8 mouse cellular contexts compared by ENCODE assay signal in the genomic region with DNA sequence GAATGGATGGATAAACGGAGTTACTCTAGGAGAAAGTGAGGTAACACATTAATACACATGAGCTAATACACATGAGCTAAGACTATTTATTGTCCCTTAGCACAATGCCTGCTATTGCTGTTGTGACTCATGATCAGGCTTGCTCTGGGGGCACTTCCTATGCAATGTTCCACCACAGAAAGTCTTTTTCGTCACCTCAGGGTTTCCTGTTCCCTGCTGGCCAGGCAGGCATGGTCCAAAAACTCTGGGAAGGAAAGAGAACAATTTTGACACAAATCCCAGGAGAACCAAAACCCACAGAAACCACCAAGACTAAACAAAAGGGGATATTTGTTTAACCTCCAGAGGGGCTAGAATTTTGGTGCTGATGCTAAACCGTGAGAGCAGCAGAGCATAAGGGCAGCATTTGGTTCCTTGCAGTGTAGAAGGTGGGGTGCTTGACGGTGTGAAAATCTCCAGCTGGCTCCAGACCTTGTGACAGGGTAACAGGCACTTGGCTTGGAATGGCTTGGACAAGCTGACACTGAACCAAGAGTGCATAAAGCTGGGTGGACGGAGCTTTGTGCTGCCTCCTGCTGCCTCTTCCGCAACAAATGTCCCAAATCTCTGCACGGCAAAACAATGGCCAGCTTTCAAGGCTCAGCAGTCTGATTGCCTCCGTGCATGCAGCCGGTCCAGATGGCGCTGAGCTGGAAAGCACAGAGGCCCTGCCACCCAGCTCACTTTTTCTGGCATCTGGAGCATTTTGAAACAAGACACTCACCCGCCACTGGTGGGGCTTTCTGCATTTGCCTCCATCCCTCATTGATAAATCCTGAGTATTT. TPM values are rescaled to one million over a fixed set of nuclear protein-coding genes. Genes with fewer than 3 reads are reported as not detected.
DNase-seq lines count a peak whose midpoint lies in the region; ATAC-seq and TF ChIP-seq lines count a peak whose summit lies in the region.

No protein-coding gene starts in this region.

- WGBS in lung, embryonic 14.5 days: 18% methylated on average over 11 of the region's 11 CpGs
- 2% methylated on average over 11 of the region's 11 CpGs for WGBS in cerebellum, adult 2 months
- WGBS in forebrain, embryonic 14.5 days: 10% methylated on average over 11 of the region's 11 CpGs
- 12% methylated on average over 11 of the region's 11 CpGs for WGBS in hindbrain, embryonic 16.5 days
- WGBS in midbrain, embryonic 11.5 days: 13% methylated on average over 11 of the region's 11 CpGs

- H3K4me1 ChIP-seq in lung, embryonic 14.5 days (ENCODE audit: insufficient read depth): peaks cover 4% of the 10 kb centered on the region; the same call in 1 of the 2 replicates
- peaks cover 49% of the 10 kb centered on the region for H3K4me1 ChIP-seq in cerebellum, adult 2 months (ENCODE audit: control insufficient read depth, insufficient read depth, low read length)
- H3K4me1 ChIP-seq in forebrain, embryonic 14.5 days (ENCODE audit: control insufficient read depth, insufficient read depth, low read length): peaks cover 14% of the 10 kb centered on the region
- peaks cover 13% of the 10 kb centered on the region for H3K4me1 ChIP-seq in hindbrain, embryonic 16.5 days (ENCODE audit: control insufficient read depth, insufficient read depth, low read depth, low read length)
- H3K4me1 ChIP-seq in midbrain, embryonic 11.5 days (ENCODE audit: control insufficient read depth, insufficient read depth, low read length): peaks cover 14% of the 10 kb centered on the region

- no peak overlapping the region for H3K4me2 ChIP-seq in lung, embryonic 14.5 days
- H3K4me2 ChIP-seq in forebrain, embryonic 14.5 days (ENCODE audit: low read length): peak overlapping the region; percentile 5; the same call in 1 of the 2 replicates
- H3K4me2 ChIP-seq in hindbrain, embryonic 16.5 days (ENCODE audit: low read length): 0 out of 2 replicates have a peak overlapping the region, but pooled peaks have one; percentile 0
- H3K4me2 ChIP-seq in midbrain, embryonic 11.5 days: no peak overlapping the region; the same call in 1 of the 2 replicates

- ATAC-seq in lung, embryonic 14.5 days (ENCODE audit: insufficient read depth): no peak
- peak; percentile 51 for ATAC-seq in forebrain, embryonic 14.5 days
- ATAC-seq in hindbrain, embryonic 16.5 days: 0 out of 2 replicates have a peak, but pooled peaks have one; percentile 27
- peak; percentile 52 for ATAC-seq in midbrain, embryonic 11.5 days (ENCODE audit: low FRiP score)

- 0 out of 2 replicates have a peak, but pooled peaks cover 3% of the 10 kb centered on the region for H3K36me3 ChIP-seq in lung, embryonic 14.5 days (ENCODE audit: insufficient read depth)
- H3K36me3 ChIP-seq in forebrain, embryonic 14.5 days (ENCODE audit: control insufficient read depth, insufficient read depth, low read length): no peaks in the 10 kb centered on the region
- no peaks in the 10 kb centered on the region for H3K36me3 ChIP-seq in hindbrain, embryonic 16.5 days (ENCODE audit: control insufficient read depth, insufficient read depth, low read length)
- H3K36me3 ChIP-seq in midbrain, embryonic 11.5 days (ENCODE audit: control insufficient read depth, insufficient read depth, low read length): no peaks in the 10 kb centered on the region

- no peak overlapping the region for H3K9ac ChIP-seq in lung, embryonic 14.5 days
- peak overlapping the region; percentile 45; the same call in 1 of the 2 replicates for H3K9ac ChIP-seq in forebrain, embryonic 14.5 days (ENCODE audit: low read length)
- H3K9ac ChIP-seq in hindbrain, embryonic 16.5 days (ENCODE audit: low read depth, low read length): peak overlapping the region; percentile 46
- peak overlapping the region; percentile 53 for H3K9ac ChIP-seq in midbrain, embryonic 11.5 days (ENCODE audit: low read length)

- peak; percentile 57; the same call in 1 of the 2 replicates for TF ChIP-seq POLR2A in cerebellum, adult 2 months (IDR thresholded peaks at IDR 0.05; ENCODE audit: borderline replicate concordance, insufficient read depth, low read length)

- peak; percentile 38 for TF ChIP-seq CTCF in lung, embryonic 14.5 days (IDR thresholded peaks at IDR 0.05; ENCODE audit: low read depth)
- TF ChIP-seq CTCF in cerebellum, adult 2 months (IDR thresholded peaks at IDR 0.05; ENCODE audit: borderline replicate concordance, insufficient read depth, low read depth, low read length): peak; percentile 49; the same call in 1 of the 2 replicates

- peak; percentile 59 for DNase-seq in lung, embryonic 14.5 days
- DNase-seq in lung, postnatal 14 days: no peak
- peak; percentile 88 to 97 for DNase-seq in cerebellum, adult 2 months
- peak; percentile 74 for DNase-seq in forebrain, embryonic 14.5 days (ENCODE audit: low spot score)
- DNase-seq in midbrain, embryonic 11.5 days (ENCODE audit: low spot score, missing footprints): peak; percentile 90
- DNase-seq in spleen, adult 12 weeks (ENCODE audit: low spot score): no peak
- no peak for DNase-seq in thymus, postnatal 25 days

- peak overlapping the region; percentile 48; the same call in 1 of the 2 replicates for H3K27ac ChIP-seq in lung, embryonic 14.5 days (ENCODE audit: low read depth)
- peak overlapping the region; percentile 98 for H3K27ac ChIP-seq in cerebellum, adult 2 months (ENCODE audit: insufficient read depth, low read length)
- peak overlapping the region; percentile 86 for H3K27ac ChIP-seq in forebrain, embryonic 14.5 days (ENCODE audit: low read depth, low read length)
- H3K27ac ChIP-seq in hindbrain, embryonic 16.5 days (ENCODE audit: low read depth, low read length): peak overlapping the region; percentile 65
- H3K27ac ChIP-seq in midbrain, embryonic 11.5 days (ENCODE audit: low read depth, low read length): peak overlapping the region; percentile 82

- H3K4me3 ChIP-seq in lung, embryonic 14.5 days (ENCODE audit: low read depth, low read length): no peak overlapping the region
- peak overlapping the region; percentile 25 for H3K4me3 ChIP-seq in cerebellum, adult 2 months (replicated peaks; ENCODE audit: insufficient read depth, low read depth, low read length)
- no peak overlapping the region for H3K4me3 ChIP-seq in forebrain, embryonic 14.5 days (ENCODE audit: low read depth, low read length)
- no peak overlapping the region for H3K4me3 ChIP-seq in hindbrain, embryonic 16.5 days (ENCODE audit: low read length)
- H3K4me3 ChIP-seq in midbrain, embryonic 11.5 days (ENCODE audit: low read depth, low read length): no peak overlapping the region

- H3K9me3 ChIP-seq in lung, embryonic 14.5 days (ENCODE audit: low read depth, low read length): no peaks in the 10 kb centered on the region
- H3K9me3 ChIP-seq in forebrain, embryonic 14.5 days (replicated peaks; ENCODE audit: control insufficient read depth, low read length): no peaks in the 10 kb centered on the region
- no peaks in the 10 kb centered on the region for H3K9me3 ChIP-seq in hindbrain, embryonic 16.5 days (ENCODE audit: control insufficient read depth, low read length)
- H3K9me3 ChIP-seq in midbrain, embryonic 11.5 days (ENCODE audit: control insufficient read depth, low read length): no peaks in the 10 kb centered on the region

- H3K27me3 ChIP-seq in lung, embryonic 14.5 days (ENCODE audit: insufficient read depth, low read length): no peaks in the 10 kb centered on the region
- no peaks in the 10 kb centered on the region for H3K27me3 ChIP-seq in cerebellum, adult 2 months (ENCODE audit: control insufficient read depth, insufficient read depth, low read length)
- H3K27me3 ChIP-seq in forebrain, embryonic 14.5 days (replicated peaks; ENCODE audit: control insufficient read depth, insufficient read depth, low read length): no peaks in the 10 kb centered on the region
- H3K27me3 ChIP-seq in hindbrain, embryonic 16.5 days (replicated peaks; ENCODE audit: control insufficient read depth, insufficient read depth, low read length): no peaks in the 10 kb centered on the region
- no peaks in the 10 kb centered on the region for H3K27me3 ChIP-seq in midbrain, embryonic 11.5 days (ENCODE audit: control insufficient read depth, insufficient read depth, low read length)

RNA-seq across cellular contexts. Expression of gene Fkbpl, which starts 3.6 kb away (rescaled TPM):
- 9.7 and 11.1 TPM in 2 replicates for polyA plus RNA-seq in lung, embryonic 14.5 days (2014; fragmentation: Nextera tagmentation; extraction: Ambion mirVana)
- 7.4 and 8.5 TPM in 2 replicates for polyA plus RNA-seq in cerebellum, adult 2 months (2012; rRNA removed)
- 12.6 and 14.9 TPM in 2 replicates for polyA plus RNA-seq in forebrain, embryonic 14.5 days (2014; fragmentation: Nextera tagmentation; extraction: Ambion mirVana)
- polyA plus RNA-seq in hindbrain, embryonic 16.5 days (2015; fragmentation: Nextera tagmentation; extraction: Ambion mirVana): 13.5 and 17.0 TPM in 2 replicates
- 14.4 and 15.1 TPM in 2 replicates for polyA plus RNA-seq in midbrain, embryonic 11.5 days (2014; fragmentation: Nextera tagmentation; extraction: Ambion mirVana)

RNA-seq across cellular contexts. Expression of gene Atf6b, which starts 6.0 kb away (rescaled TPM):
- 66.5 and 74.8 TPM in 2 replicates for polyA plus RNA-seq in lung, embryonic 14.5 days (2014; fragmentation: Nextera tagmentation; extraction: Ambion mirVana)
- 61.4 and 69.4 TPM in 2 replicates for polyA plus RNA-seq in cerebellum, adult 2 months (2012; rRNA removed)
- 75.0 and 90.9 TPM in 2 replicates for polyA plus RNA-seq in forebrain, embryonic 14.5 days (2014; fragmentation: Nextera tagmentation; extraction: Ambion mirVana)
- 110 and 121 TPM in 2 replicates for polyA plus RNA-seq in hindbrain, embryonic 16.5 days (2015; fragmentation: Nextera tagmentation; extraction: Ambion mirVana)
- polyA plus RNA-seq in midbrain, embryonic 11.5 days (2014; fragmentation: Nextera tagmentation; extraction: Ambion mirVana): 68.2 and 77.6 TPM in 2 replicates

RNA-seq across cellular contexts. Expression of gene Prrt1, which starts 11.7 kb away (rescaled TPM):
- 0.14 TPM in 1 of 2 replicates, not detected in the other for polyA plus RNA-seq in lung, embryonic 14.5 days (2014; fragmentation: Nextera tagmentation; extraction: Ambion mirVana)
- 194 and 222 TPM in 2 replicates for polyA plus RNA-seq in cerebellum, adult 2 months (2012; rRNA removed)
- polyA plus RNA-seq in forebrain, embryonic 14.5 days (2014; fragmentation: Nextera tagmentation; extraction: Ambion mirVana): 5.0 and 5.5 TPM in 2 replicates
- 6.8 and 8.1 TPM in 2 replicates for polyA plus RNA-seq in hindbrain, embryonic 16.5 days (2015; fragmentation: Nextera tagmentation; extraction: Ambion mirVana)
- 1.8 and 2.4 TPM in 2 replicates for polyA plus RNA-seq in midbrain, embryonic 11.5 days (2014; fragmentation: Nextera tagmentation; extraction: Ambion mirVana)

RNA-seq across cellular contexts. Expression of gene Ppt2, which starts 12.7 kb away (rescaled TPM):
- polyA plus RNA-seq in lung, embryonic 14.5 days (2014; fragmentation: Nextera tagmentation; extraction: Ambion mirVana): 24.5 and 25.6 TPM in 2 replicates
- polyA plus RNA-seq in cerebellum, adult 2 months (2012; rRNA removed): 57.3 and 66.9 TPM in 2 replicates
- 23.8 and 24.6 TPM in 2 replicates for polyA plus RNA-seq in forebrain, embryonic 14.5 days (2014; fragmentation: Nextera tagmentation; extraction: Ambion mirVana)
- polyA plus RNA-seq in hindbrain, embryonic 16.5 days (2015; fragmentation: Nextera tagmentation; extraction: Ambion mirVana): 19.9 and 23.5 TPM in 2 replicates
- polyA plus RNA-seq in midbrain, embryonic 11.5 days (2014; fragmentation: Nextera tagmentation; extraction: Ambion mirVana): 25.8 and 26.4 TPM in 2 replicates

RNA-seq across cellular contexts. Expression of gene Egfl8, which starts 25.2 kb away (rescaled TPM):
- 1.5 and 2.1 TPM in 2 replicates for polyA plus RNA-seq in lung, embryonic 14.5 days (2014; fragmentation: Nextera tagmentation; extraction: Ambion mirVana)
- polyA plus RNA-seq in cerebellum, adult 2 months (2012; rRNA removed): 6.3 and 7.4 TPM in 2 replicates
- polyA plus RNA-seq in forebrain, embryonic 14.5 days (2014; fragmentation: Nextera tagmentation; extraction: Ambion mirVana): 7.6 and 8.7 TPM in 2 replicates
- polyA plus RNA-seq in hindbrain, embryonic 16.5 days (2015; fragmentation: Nextera tagmentation; extraction: Ambion mirVana): 8.3 and 9.5 TPM in 2 replicates
- 3.3 and 3.8 TPM in 2 replicates for polyA plus RNA-seq in midbrain, embryonic 11.5 days (2014; fragmentation: Nextera tagmentation; extraction: Ambion mirVana)

Comparison
In these comparisons a context has a peak if more than half of its experiments do, and no peak if none do; other contexts are left out.
1. DNase-seq: peak in lung, embryonic 14.5 days (single experiment), cerebellum, adult 2 months (2 of 2), forebrain, embryonic 14.5 days (single experiment) and midbrain, embryonic 11.5 days (single experiment); none in lung, postnatal 14 days (single experiment), spleen, adult 12 weeks (single experiment) and thymus, postnatal 25 days (single experiment).
2. H3K27ac ChIP-seq: peak in every context shown above with its lines; median percentile 98 in cerebellum, adult 2 months; 86 in forebrain, embryonic 14.5 days; 82 in midbrain, embryonic 11.5 days; 65 in hindbrain, embryonic 16.5 days; 48 in lung, embryonic 14.5 days.
3. H3K4me2 ChIP-seq: peak in forebrain, embryonic 14.5 days (single experiment) and hindbrain, embryonic 16.5 days (single experiment); none in lung, embryonic 14.5 days (single experiment) and midbrain, embryonic 11.5 days (single experiment).
4. RNA of gene Prrt1, which starts 11.7 kb away (polyA plus RNA-seq): 194 to 222 TPM in cerebellum, adult 2 months; 6.8 to 8.1 TPM in hindbrain, embryonic 16.5 days, 5.0 to 5.5 TPM in forebrain, embryonic 14.5 days, 1.8 to 2.4 TPM in midbrain, embryonic 11.5 days and 0.14 TPM in lung, embryonic 14.5 days; every median in the first group is over 10 times any median in the second.